Mouse (Mus musculus) spleen, adult 12 weeks (tissue): ENCODE data around the gene Rab17.

Source experiments
- DNase-seq: peaks from one replicate; pipeline ENCODE4 v3.0.0; 2022; ENCODE audit warnings: low spot score

Gene Rab17

DNA sequence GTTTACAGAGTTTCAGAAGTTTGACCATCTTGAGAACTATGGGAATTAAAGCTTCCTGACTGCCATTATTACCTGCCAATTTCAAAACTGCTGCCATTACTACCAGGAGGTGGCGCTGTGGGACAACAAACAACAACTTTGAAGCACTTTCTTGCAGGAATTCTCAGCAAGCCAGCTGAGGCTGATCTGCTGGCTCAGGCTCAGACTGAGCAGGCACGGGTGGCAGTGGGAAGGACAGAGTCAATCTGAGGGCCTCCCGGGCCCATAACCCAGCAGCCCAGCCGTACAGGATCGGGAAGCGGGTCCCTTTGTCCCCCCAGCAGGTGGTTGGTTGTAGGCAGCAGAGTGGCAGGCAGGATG lies 40.9 kb downstream of the Rab17 start:
- DNase-seq = peak; percentile 14

DNA sequence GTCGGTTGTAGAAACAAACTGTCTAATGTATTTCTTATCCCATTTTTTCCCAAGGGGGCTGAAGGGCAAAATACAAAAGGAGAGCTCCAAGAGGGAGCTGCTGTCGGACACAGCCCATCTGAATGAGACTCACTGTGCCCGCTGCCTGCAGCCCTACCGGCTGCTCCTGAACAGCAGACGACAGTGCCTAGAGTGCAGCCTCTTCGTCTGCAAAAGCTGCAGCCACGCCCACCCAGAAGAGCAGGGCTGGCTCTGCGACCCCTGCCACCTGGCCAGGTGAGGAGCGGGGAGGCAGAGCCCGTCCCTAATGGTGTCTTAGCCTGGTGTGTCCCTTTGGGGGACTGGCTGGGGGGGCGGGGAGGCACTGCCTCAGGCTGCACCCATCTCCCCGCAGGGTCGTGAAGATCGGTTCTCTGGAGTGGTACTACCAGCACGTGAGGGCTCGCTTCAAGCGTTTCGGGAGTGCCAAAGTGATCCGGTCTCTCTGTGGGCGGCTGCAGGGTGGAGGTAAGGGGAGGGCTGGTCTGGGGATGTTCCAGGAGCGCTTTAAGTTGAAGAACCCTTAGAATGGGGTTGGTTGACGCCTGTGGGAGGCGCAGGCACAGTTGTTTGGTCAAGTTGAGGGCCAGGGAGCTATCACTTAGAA lies 41.4 kb downstream of the Rab17 start:
- no peak for DNase-seq

DNA sequence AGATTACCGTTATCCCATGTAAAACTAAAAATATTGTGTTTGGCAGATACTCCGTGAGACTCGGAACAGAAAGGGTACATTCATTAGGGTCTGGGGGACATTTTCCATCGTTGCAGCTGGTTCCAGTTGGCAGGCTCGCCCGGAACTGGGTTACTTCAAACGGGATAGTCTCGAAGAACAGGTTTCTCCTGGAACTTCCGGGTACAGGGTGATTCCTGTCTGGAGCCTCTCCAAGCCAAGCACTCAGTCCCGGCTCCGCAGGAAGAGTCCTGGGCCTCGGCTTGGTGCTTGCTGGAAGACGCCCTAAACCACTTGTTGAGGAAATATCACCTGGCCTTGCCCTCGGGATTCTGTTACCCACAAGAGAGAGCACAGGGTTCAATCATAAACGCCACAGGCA lies 42.2 kb downstream of the Rab17 start:
- DNase-seq = no peak

DNA sequence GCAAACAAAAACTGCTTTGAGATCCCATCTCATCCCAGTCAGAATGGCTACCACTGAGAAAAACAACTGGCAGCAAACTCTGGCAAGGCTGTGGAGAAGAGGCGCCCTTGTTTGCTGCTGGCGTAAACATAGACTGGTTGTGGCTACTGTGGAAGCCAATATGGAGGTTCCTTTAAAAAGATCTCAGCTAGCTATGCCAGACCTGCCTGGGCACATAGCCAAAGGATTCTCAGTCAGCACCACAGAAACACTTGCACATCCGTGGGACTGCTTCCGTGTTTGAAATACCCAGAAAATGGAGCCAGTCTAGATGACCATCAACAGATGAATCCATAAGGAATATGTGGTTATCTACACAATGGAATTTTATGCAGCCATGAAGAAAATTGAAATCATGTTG lies 43.4 kb downstream of the Rab17 start:
- DNase-seq = no peak

DNA sequence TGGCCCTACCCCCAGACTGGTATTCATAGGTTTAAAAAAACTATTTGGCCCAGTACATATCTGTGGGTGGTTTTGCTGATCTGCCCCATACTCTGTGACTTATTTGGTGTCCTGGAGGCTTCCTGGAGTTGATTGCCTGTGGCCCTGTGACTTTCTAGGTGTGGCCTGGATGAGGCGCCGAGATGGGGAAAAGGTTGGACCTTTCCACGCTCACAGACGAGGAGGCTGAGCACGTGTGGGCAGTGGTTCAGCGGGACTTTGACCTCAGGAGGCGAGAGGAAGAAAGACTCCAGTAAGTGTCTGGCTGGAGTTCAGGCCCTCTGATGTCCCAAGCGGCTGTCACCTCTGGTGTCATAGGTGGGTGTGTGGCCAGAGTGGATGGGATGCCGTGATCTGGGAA lies 47.8 kb downstream of the Rab17 start:
- DNase-seq = no peak

DNA sequence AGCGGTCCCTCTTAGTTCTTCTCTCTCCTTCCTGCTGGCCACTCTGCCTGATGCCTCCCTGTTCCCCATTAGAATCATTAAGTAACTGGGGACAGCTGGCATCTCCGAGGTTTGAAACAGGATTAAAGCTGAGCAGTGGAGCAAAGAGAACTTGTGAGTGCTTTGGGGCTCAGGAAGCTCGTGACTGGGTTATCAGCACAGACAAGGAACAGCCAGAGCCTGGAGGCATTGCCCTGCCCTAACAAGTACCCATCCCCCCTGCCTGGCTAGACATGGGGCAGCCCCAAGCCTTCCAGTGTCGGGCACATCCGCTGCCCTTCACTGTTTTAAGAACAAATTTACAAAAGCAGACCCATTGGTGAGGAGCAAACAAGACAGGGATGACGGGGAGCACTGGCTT lies 52.0 kb downstream of the Rab17 start:
- DNase-seq = no peak

DNA sequence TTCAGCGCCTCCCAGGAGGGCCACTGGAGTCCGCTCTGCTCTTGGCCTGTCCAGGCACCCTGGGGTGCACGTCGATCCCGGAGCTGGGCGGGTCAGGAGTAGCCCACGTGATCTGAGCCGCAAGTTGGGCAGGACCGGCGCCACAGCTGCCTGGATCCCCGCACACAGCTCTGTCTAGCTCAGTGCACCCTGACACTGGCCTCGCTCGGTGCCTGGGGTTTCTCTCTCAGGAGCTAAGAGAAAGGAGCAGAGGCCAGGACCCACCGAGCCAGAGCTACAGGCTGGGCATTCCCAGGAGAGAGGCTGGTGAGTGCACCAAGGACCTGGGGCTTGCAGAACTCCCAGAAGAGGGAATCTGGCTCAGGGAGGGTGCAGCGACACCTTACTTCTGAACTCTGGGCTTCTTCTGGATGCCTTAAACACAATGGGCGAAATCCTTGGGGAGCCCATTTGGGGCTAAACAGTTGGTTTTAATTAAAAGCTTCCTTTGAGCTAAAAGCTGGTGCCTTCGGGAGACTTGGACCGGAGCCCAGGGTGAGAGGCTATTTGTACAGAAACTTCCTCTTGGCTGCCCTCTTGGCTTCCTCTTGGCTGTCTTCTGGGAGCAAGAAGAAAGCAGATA lies 54.4 kb downstream of the Rab17 start, which contains the start of gene Mlph:
Gene Mlph, plus strand, starts transcription at position 138 of the 622 bp plus-strand sequence.
- no peak for DNase-seq

DNA sequence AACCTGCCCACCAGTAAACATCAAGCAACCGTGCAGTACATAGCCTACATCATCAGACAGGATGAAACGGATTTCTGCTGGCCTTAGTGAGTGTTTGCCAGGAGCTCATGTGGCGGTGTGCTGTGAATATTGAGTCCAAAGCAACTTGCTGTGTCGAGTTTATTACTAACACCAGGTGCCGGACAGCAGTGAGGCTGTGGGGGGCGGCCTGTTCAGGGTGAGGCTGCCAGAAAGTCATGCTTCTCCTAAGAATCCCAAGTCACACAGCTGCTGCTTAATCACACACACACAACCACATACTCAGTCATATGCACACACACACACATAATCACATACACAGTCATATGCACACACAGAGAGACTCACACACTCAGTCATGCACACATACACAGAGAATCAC lies 56.2 kb downstream of the Rab17 start:
- DNase-seq = no peak

DNA sequence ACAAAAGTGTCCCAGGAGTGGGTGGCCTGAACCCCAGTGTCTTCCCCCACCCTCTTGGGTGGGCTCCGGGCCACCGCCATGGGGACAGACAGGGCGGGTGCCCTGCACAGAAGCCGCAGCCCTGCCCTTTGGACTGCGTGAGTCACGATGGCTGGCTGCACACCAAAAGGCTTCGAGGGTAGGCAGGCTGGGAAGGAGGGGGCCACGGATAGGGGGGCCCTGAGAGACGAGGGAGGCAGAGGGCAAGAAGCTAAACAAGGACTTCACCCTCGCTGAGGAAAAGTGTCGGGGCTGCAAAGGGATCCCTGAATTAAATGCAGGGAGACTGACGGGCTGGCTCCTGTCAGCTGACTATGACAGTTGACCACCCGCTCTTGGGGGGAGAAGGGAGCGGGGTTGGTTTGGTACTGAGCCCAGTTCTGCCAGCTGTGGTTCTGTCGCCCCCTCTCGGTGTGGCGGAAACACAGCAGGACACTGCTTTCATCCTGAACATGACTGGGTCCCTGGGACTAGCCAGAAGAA lies 59.8 kb downstream of the Rab17 start:
- no peak for DNase-seq

DNA sequence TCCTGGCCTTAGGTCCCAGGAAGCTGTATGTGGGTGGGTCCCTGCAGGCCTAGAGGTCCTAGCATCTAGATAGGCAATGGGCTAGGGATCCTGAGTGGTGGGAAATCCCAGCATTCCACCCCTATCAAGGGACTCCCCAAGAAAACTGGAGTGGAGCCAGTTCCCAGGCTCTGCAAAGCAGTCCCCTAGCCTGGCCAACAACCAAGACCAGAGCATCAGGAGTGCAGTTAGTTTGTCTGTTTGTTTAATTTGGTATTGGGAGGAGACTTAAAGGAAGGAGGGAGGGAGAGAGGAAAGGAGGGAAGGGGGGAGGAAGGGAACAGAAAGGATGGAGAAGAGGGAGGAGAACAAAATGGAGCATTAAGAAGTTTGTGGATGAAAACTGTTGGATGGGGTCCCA lies 60.3 kb downstream of the Rab17 start:
- no peak for DNase-seq
